Mouse (Mus musculus) gastrocnemius, adult 8-10 months (tissue): ENCODE measurements around the gene Ccdc186. TPM values are rescaled to one million over a fixed set of nuclear protein-coding genes. Genes with fewer than 3 reads are reported as not detected.
"Not testable (repeated sequence)": the region's sequence is repeated elsewhere in the genome, so short reads cannot be mapped to it uniquely, and the experiment has no call there.

ENCODE experiments used
- DNase-seq, 2 experiments: peaks; one replicate each; pipeline ENCODE4 v3.0.0; 2022; ENCODE audit warnings: low spot score in 2 of 2
- total RNA-seq, 4 experiments: library from RNA; stranded (reverse); gene quantifications; 2 replicates each; pipeline ENCODE4 v1.2.4; 2022

Gene Ccdc186
- total RNA-seq, 4 experiments from 2014 or later: 20.5 to 27.4 (median 24.4) TPM

- DNase-seq: no peak
Observed at GRCm38 (mm10) chr19:56758311-56758710, 63.7 kb downstream of the Ccdc186 start.

- no peak for DNase-seq
Observed at GRCm38 (mm10) chr19:56756412-56756811, 65.6 kb downstream of the Ccdc186 start.

GRCm38 (mm10) chr19:56754456-56754855, 67.5 kb downstream of the Ccdc186 start:
- DNase-seq: not testable (repeated sequence)

GRCm38 (mm10) chr19:56750709-56751108, 71.3 kb downstream of the Ccdc186 start:
- DNase-seq: no peak

- no peak for DNase-seq
Observed at GRCm38 (mm10) chr19:56749343-56749742, 72.6 kb downstream of the Ccdc186 start.

- DNase-seq: no peak
Observed at GRCm38 (mm10) chr19:56747878-56748277, 74.1 kb downstream of the Ccdc186 start.

- DNase-seq: no peak
Observed at GRCm38 (mm10) chr19:56746618-56747017, 75.4 kb downstream of the Ccdc186 start.

- no peak for DNase-seq
Observed at GRCm38 (mm10) chr19:56745528-56745927, 76.5 kb downstream of the Ccdc186 start.

- no peak for DNase-seq
Observed at GRCm38 (mm10) chr19:56745061-56745460, 76.9 kb downstream of the Ccdc186 start.

Other genes starting within 250 kb of the Ccdc186 start
- under 1 TPM in 2 of 4 experiments, not detected in 2; 0.07 to 0.08 TPM for gene Adrb1, start 100.0 kb downstream of the Ccdc186 start, total RNA-seq
- gene Tdrd1, start 4.0 kb upstream of the Ccdc186 start, total RNA-seq: not detected
- not detected for gene Vwa2, start 52.1 kb upstream of the Ccdc186 start, total RNA-seq
- 1 to 10 TPM; 1.4 to 2.1 (median 1.8) TPM for gene Afap1l2, start 186.0 kb upstream of the Ccdc186 start, total RNA-seq